23 mouse cellular contexts compared by ENCODE assay signal in genomic region chrX:150677505-150677904, GRCm38 (mm10). TPM values are rescaled to one million over a fixed set of nuclear protein-coding genes. Genes with fewer than 3 reads are reported as not detected.
DNase-seq lines count a peak whose midpoint lies in the region.
"Had no signal": no experiment of that assay in that cellular context is flagged by ENCODE, and none has a peak within 500 bp of the region (broad histone marks: within the 10 kb centered on the region; RNA-seq: fewer than 3 reads in every experiment).

No protein-coding gene starts in this region.

- H3K4me3 ChIP-seq in midbrain, embryonic 10.5 days: no peak overlapping the region

- no peaks in the 10 kb centered on the region for H3K4me1 ChIP-seq in midbrain, embryonic 10.5 days

- no peaks in the 10 kb centered on the region for H3K27me3 ChIP-seq in midbrain, embryonic 10.5 days (ENCODE audit: low read depth, poor library complexity, severe bottlenecking)
- H3K27me3 ChIP-seq: CH12.LX had no signal

- WGBS in midbrain, embryonic 10.5 days: 74% methylated on average over 1 of the region's 1 CpGs

- peak; percentile 56 for DNase-seq in ES-CJ7 (ENCODE audit: low read depth, low spot score)
- peak; percentile 44 for DNase-seq in R1 (ENCODE audit: low read depth, low spot score)
- DNase-seq in ZHBTc4 (ENCODE audit: low read depth, low spot score): peak; percentile 57
- no peak for DNase-seq in midbrain, embryonic 10.5 days (ENCODE audit: low spot score)
- DNase-seq in Muller cell, postnatal 12 days (ENCODE audit: inconsistent ontology term): no peak
- DNase-seq in right cerebral cortex, postnatal 10 days (ENCODE audit: low spot score in 2 of 2): no peak
- DNase-seq: adrenal gland, adult 2 months; adrenal gland, adult 8-10 months; adrenal gland, postnatal 10 days; adrenal gland, postnatal 14 days; adrenal gland, postnatal 25 days; adrenal gland, postnatal 36 days; B cell, adult 2 months; cerebellum, adult 11 months; cerebellum, adult 11-12 months; cerebellum, adult 18-20 months; cerebellum, adult 2 months; cerebellum, adult 8-10 months; cerebellum, adult 9-10 months; cerebellum, adult 9-11 months had no signal

- no peaks in the 10 kb centered on the region for H3K9me3 ChIP-seq in midbrain, embryonic 10.5 days (replicated peaks)
- H3K9me3 ChIP-seq: G1E had no signal

- no peaks in the 10 kb centered on the region for H3K36me3 ChIP-seq in midbrain, embryonic 10.5 days
- H3K36me3 ChIP-seq: G1E had no signal

- H3K27ac ChIP-seq in midbrain, embryonic 10.5 days (replicated peaks): no peak overlapping the region

RNA-seq across cellular contexts. Expression of gene Tro, which starts 20.1 kb away (rescaled TPM):
- 34.8 and 44.8 TPM in 2 replicates for polyA plus RNA-seq in midbrain, embryonic 10.5 days (2016; fragmentation: Nextera tagmentation; extraction: Ambion mirVana)
- polyA plus RNA-seq: activated CD4-positive, CD25-positive, alpha-beta regulatory T cell, adult 4 months; G1E had no signal

Comparison
In these comparisons a context has a peak if more than half of its experiments do, and no peak if none do; other contexts are left out.
1. DNase-seq: peak in ES-CJ7 (single experiment), R1 (single experiment) and ZHBTc4 (single experiment); none in midbrain, embryonic 10.5 days (single experiment), Muller cell, postnatal 12 days (single experiment) and right cerebral cortex, postnatal 10 days (0 of 2).